ENCODE assay signal across 9 mouse cellular contexts in the genomic region with DNA sequence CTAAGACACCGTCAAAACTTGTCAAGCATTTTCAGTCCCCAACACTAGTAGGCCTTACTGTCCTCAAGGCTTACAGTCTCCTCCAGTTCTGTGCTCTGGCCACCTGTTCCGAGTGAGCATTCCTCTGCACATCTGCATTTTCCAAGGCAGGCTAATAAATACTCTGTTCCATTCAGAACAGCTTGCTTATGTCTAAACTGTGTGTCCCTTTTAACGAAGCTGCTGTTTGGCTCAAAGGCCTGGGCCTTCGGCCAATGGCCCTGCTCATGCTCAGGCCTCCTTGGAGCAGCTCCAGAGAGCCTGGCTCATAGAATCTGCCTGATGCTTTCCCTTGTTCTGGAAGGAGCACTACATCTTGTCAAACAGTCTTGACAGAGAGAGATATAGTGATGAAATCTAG.
A peak's percentile ranks its signal among the peaks of the same experiment; 100 is the strongest.
DNase-seq lines count a peak whose midpoint lies in the region; ATAC-seq and TF ChIP-seq lines count a peak whose summit lies in the region.
"Had no signal": no experiment of that assay in that cellular context is flagged by ENCODE, and none has a peak within 500 bp of the region (broad histone marks: within the 10 kb centered on the region; RNA-seq: fewer than 3 reads in every experiment).

No protein-coding gene starts in this region.

- DNase-seq in frontal cortex, postnatal 14 days (ENCODE audit: low spot score in 2 of 2), result no peak
- peak; percentile 38 to 83 for DNase-seq in adrenal gland, adult (ENCODE audit: inconsistent age in 2 of 2, low spot score in 1 of 2)
- DNase-seq in gastrocnemius, adult 2 months, result peak; percentile 87
- DNase-seq in lung, adult 18-20 months, result peak; percentile 75 to 78
- no peak for DNase-seq in spleen, postnatal 14 days (ENCODE audit: low spot score in 2 of 2)

- WGBS in intestine, embryonic 15.5 days, result 39% methylated on average over 4 of the region's 4 CpGs
- WGBS in stomach, embryonic 16.5 days, result 45% methylated on average over 4 of the region's 4 CpGs

- H3K27ac ChIP-seq in gastrocnemius, adult 2 months, result no peak overlapping the region
- no peak overlapping the region for H3K27ac ChIP-seq in intestine, embryonic 15.5 days
- peak overlapping the region; percentile 12; the same call in 1 of the 2 replicates for H3K27ac ChIP-seq in stomach, embryonic 16.5 days (ENCODE audit: low read length)
- H3K27ac ChIP-seq: limb, embryonic 12.5 days had no signal

- ATAC-seq in frontal cortex, adult (ENCODE audit: low TSS enrichment), result peak; percentile 66
- ATAC-seq in intestine, embryonic 15.5 days, result peak; percentile 90
- ATAC-seq in stomach, embryonic 16.5 days (ENCODE audit: insufficient read depth, low FRiP score), result peak; percentile 91

- H3K36me3 ChIP-seq in intestine, embryonic 15.5 days, result no peaks in the 10 kb centered on the region
- no peaks in the 10 kb centered on the region for H3K36me3 ChIP-seq in stomach, embryonic 16.5 days (ENCODE audit: control insufficient read depth, insufficient read depth, low read length)
- H3K36me3 ChIP-seq: limb, embryonic 12.5 days had no signal

- H3K9ac ChIP-seq in intestine, embryonic 15.5 days, result no peak overlapping the region
- H3K9ac ChIP-seq in stomach, embryonic 16.5 days (ENCODE audit: low read length), result no peak overlapping the region
- H3K9ac ChIP-seq: limb, embryonic 12.5 days had no signal

- no peak for TF ChIP-seq CTCF in gastrocnemius, adult 2 months (IDR thresholded peaks at IDR 0.05)

- H3K4me3 ChIP-seq in gastrocnemius, adult 2 months, result no peak overlapping the region
- no peak overlapping the region for H3K4me3 ChIP-seq in intestine, embryonic 15.5 days (replicated peaks)
- H3K4me3 ChIP-seq in stomach, embryonic 16.5 days (replicated peaks; ENCODE audit: low read length), result no peak overlapping the region
- H3K4me3 ChIP-seq: limb, embryonic 12.5 days had no signal

- H3K27me3 ChIP-seq in intestine, embryonic 15.5 days (replicated peaks), result no peaks in the 10 kb centered on the region
- no peaks in the 10 kb centered on the region for H3K27me3 ChIP-seq in stomach, embryonic 16.5 days (ENCODE audit: control insufficient read depth, insufficient read depth, low read length)
- H3K27me3 ChIP-seq: limb, embryonic 12.5 days had no signal

- H3K4me2 ChIP-seq in intestine, embryonic 15.5 days (replicated peaks), result no peak overlapping the region
- H3K4me2 ChIP-seq in stomach, embryonic 16.5 days (ENCODE audit: low read depth, low read length), result no peak overlapping the region
- H3K4me2 ChIP-seq: limb, embryonic 12.5 days had no signal

- H3K9me3 ChIP-seq in intestine, embryonic 15.5 days, result no peaks in the 10 kb centered on the region
- H3K9me3 ChIP-seq in stomach, embryonic 16.5 days (replicated peaks; ENCODE audit: control insufficient read depth, low read length), result no peaks in the 10 kb centered on the region
- H3K9me3 ChIP-seq: limb, embryonic 12.5 days had no signal

- H3K4me1 ChIP-seq in intestine, embryonic 15.5 days (replicated peaks), result 0 out of 2 replicates have a peak, but pooled peaks cover 7% of the 10 kb centered on the region
- H3K4me1 ChIP-seq in stomach, embryonic 16.5 days (ENCODE audit: control insufficient read depth, insufficient read depth, low read length), result peaks cover 8% of the 10 kb centered on the region; the same call in 1 of the 2 replicates

- intact Hi-C loops in gastrocnemius, adult 2 months (cut with DNase I), result no loop called here

Comparison
In these comparisons a context has a peak if more than half of its experiments do, and no peak if none do; other contexts are left out.
1. DNase-seq: peak in adrenal gland, adult (2 of 2), gastrocnemius, adult 2 months (single experiment) and lung, adult 18-20 months (2 of 2); none in frontal cortex, postnatal 14 days (0 of 2) and spleen, postnatal 14 days (0 of 2).
2. Peak in every context shown above with its lines, with median percentiles within 50 percentile points of each other: ATAC-seq.